In genomic region chr17:13131710-13132109, GRCm38 (mm10) we compare ENCODE assay signal across 24 mouse cellular contexts. TPM values are rescaled to one million over a fixed set of nuclear protein-coding genes. Genes with fewer than 3 reads are reported as not detected.
"Had no signal": no experiment of that assay in that cellular context is flagged by ENCODE, and none has a peak within 500 bp of the region (broad histone marks: within the 10 kb centered on the region; RNA-seq: fewer than 3 reads in every experiment).

Gene Unc93a (minus strand): TSS chr17:13131810.

RNA-seq across cellular contexts. Expression of gene Unc93a, which starts in this region (rescaled TPM):
- polyA plus RNA-seq: heart, embryonic 10.5 days; heart, embryonic 11.5 days; heart, embryonic 12.5 days; heart, embryonic 13.5 days; heart, embryonic 14.5 days; heart, embryonic 15.5 days; heart, embryonic 16.5 days; heart, postnatal 0 days; hindbrain, embryonic 10.5 days; hindbrain, embryonic 11.5 days; hindbrain, embryonic 12.5 days; hindbrain, embryonic 13.5 days; hindbrain, embryonic 14.5 days; hindbrain, embryonic 15.5 days; hindbrain, embryonic 16.5 days; inflammation-experienced regulatory T-cells, adult 6 months; intestine, embryonic 14.5 days; intestine, embryonic 15.5 days; intestine, embryonic 16.5 days; kidney, adult 2 months; kidney, embryonic 14.5 days; kidney, embryonic 15.5 days; kidney, embryonic 16.5 days; kidney, postnatal 0 days had no signal
